Mouse (Mus musculus): ENCODE measurements around the gene Rap1b. TPM values are rescaled to one million over a fixed set of nuclear protein-coding genes. Genes with fewer than 3 reads are reported as not detected.

Gene Rap1b
- polyA plus RNA-seq, 1 experiment from 2014 or later: 176 TPM

DNA sequence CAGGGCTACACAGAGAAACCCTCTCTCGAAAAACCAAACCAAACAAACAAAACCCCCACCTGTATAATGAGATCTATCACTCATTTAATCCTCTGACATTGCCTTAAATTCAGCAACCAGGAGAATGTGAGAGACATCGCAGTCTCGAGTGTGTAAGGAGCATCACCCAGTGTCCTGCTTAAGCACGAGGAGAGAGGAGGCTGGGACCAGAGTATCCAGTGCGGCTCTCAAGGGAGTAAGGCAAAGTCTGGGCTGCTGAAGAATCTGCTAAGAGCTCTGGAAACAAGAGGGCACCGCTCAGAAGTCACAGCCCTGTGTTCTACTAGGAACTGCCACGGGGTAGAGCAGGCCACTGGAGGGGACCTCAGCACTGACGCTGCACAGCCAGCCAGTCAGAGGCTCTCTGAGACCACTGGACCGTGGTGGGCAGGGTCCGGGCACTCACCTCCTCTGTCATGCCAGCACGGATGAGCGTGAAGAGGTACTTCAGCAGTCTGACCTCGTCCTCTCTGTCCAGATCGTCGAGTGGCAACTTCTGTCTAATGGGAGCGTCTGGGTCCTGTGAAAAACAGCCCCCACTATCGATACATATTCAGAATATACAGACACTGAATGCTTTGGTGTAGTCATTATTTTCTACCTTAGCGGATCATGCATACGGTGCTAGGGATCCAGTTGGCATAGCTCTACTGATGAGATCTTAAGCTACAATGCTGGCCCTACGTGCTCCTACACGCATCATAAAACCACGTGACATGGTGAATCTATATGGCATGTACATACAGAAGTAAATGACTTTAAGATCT, 71.6 kb downstream of the Rap1b start:
- Histone ChIP-seq H3K36me3 (ENCODE audit: control insufficient read depth, insufficient read depth, low read length) (peaks cover 90% of the 10 kb centered on the region), H3K4me3 (ENCODE audit: low read length) (no peak overlapping the region), H3K27me3 (ENCODE audit: control insufficient read depth, insufficient read depth, low read length) (no peaks in the 10 kb centered on the region), H3K9me3 (ENCODE audit: control insufficient read depth, low read length) (no peaks in the 10 kb centered on the region), H3K9ac (ENCODE audit: low read depth, low read length) (no peak overlapping the region), H3K4me1 (ENCODE audit: control insufficient read depth, insufficient read depth, low read length) (no peaks in the 10 kb centered on the region), H3K27ac (ENCODE audit: low read depth, low read length) (no peak overlapping the region), H3K4me2 (replicated peaks; ENCODE audit: low read depth, low read length) (no peak overlapping the region)
- no peak for ATAC-seq (ENCODE audit: low FRiP score, low TSS enrichment)
- 94% methylated on average over 22 of the region's 22 CpGs for WGBS

GRCm38 (mm10) chr10:117773106-117773720, 72.6 kb downstream of the Rap1b start:
- no peak overlapping the region for H3K4me2 ChIP-seq (replicated peaks; ENCODE audit: low read depth, low read length)
- H3K27ac ChIP-seq (ENCODE audit: low read depth, low read length): no peak overlapping the region
- H3K36me3 ChIP-seq (ENCODE audit: control insufficient read depth, insufficient read depth, low read length): peaks cover 83% of the 10 kb centered on the region
- H3K9ac ChIP-seq (ENCODE audit: low read depth, low read length): no peak overlapping the region
- no peaks in the 10 kb centered on the region for H3K4me1 ChIP-seq (ENCODE audit: control insufficient read depth, insufficient read depth, low read length)
- no peak overlapping the region for H3K4me3 ChIP-seq (ENCODE audit: low read length)
- WGBS: 93% methylated on average over 7 of the region's 7 CpGs
- H3K27me3 ChIP-seq (ENCODE audit: control insufficient read depth, insufficient read depth, low read length): no peaks in the 10 kb centered on the region
- no peak for ATAC-seq (ENCODE audit: low FRiP score, low TSS enrichment)
- no peaks in the 10 kb centered on the region for H3K9me3 ChIP-seq (ENCODE audit: control insufficient read depth, low read length)

DNA sequence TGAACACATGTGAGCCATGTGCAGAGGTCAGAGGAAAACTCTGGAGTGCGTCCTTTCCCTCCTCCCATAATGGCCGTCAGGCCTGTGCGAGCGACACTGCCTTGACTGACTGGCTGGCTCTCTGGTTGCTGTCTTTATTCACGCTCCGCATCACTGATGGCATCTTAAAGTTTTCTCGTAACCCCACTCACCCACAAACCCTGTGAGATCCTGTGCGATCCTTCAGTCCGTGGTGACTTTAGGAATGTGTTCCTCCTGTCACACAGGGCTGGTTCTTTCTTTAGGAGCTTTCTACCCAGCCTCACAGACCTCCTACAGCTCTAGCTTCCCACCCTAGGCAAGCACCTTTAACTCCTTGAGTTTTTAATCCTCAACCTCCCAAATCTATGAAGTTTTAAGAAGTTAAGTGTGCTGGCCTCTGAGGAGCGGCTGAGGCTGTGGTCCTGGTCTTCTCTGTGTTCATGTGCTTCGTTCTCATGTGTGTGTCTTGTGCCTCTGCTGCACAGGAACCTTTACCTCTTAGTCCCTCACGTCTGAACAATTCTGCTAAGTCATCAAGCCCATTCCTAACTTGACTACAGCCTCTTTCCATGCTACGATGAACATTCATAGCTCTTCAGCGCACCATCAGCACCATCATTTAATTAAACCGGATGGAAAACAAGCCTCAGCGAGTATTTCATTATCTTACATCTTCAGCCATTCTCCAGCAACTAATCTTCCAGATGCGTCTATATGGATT, 73.3 kb downstream of the Rap1b start:
- H3K9ac ChIP-seq (ENCODE audit: low read depth, low read length): no peak overlapping the region
- peaks cover 83% of the 10 kb centered on the region for H3K36me3 ChIP-seq (ENCODE audit: control insufficient read depth, insufficient read depth, low read length)
- H3K4me1 ChIP-seq (ENCODE audit: control insufficient read depth, insufficient read depth, low read length): no peaks in the 10 kb centered on the region
- H3K27ac ChIP-seq (ENCODE audit: low read depth, low read length): no peak overlapping the region
- H3K4me2 ChIP-seq (replicated peaks; ENCODE audit: low read depth, low read length): no peak overlapping the region
- H3K4me3 ChIP-seq (ENCODE audit: low read length): no peak overlapping the region
- H3K9me3 ChIP-seq (ENCODE audit: control insufficient read depth, low read length): no peaks in the 10 kb centered on the region
- ATAC-seq (ENCODE audit: low FRiP score, low TSS enrichment): no peak
- H3K27me3 ChIP-seq (ENCODE audit: control insufficient read depth, insufficient read depth, low read length): no peaks in the 10 kb centered on the region
- WGBS: 84% methylated on average over 17 of the region's 17 CpGs

- no peaks in the 10 kb centered on the region for H3K9me3 ChIP-seq (ENCODE audit: control insufficient read depth, low read length)
- H3K4me2 ChIP-seq (replicated peaks; ENCODE audit: low read depth, low read length): no peak overlapping the region
- no peaks in the 10 kb centered on the region for H3K27me3 ChIP-seq (ENCODE audit: control insufficient read depth, insufficient read depth, low read length)
- no peak for ATAC-seq (ENCODE audit: low FRiP score, low TSS enrichment)
- H3K27ac ChIP-seq (ENCODE audit: low read depth, low read length): no peak overlapping the region
- H3K9ac ChIP-seq (ENCODE audit: low read depth, low read length): no peak overlapping the region
- H3K4me1 ChIP-seq (ENCODE audit: control insufficient read depth, insufficient read depth, low read length): no peaks in the 10 kb centered on the region
- no peak overlapping the region for H3K4me3 ChIP-seq (ENCODE audit: low read length)
- H3K36me3 ChIP-seq (ENCODE audit: control insufficient read depth, insufficient read depth, low read length): peaks cover 80% of the 10 kb centered on the region
- WGBS: 94% methylated on average over 10 of the region's 10 CpGs
These were observed 74.7 kb downstream of the Rap1b start for GRCm38 (mm10) chr10:117771131-117771510.

- Histone ChIP-seq H3K27me3 (ENCODE audit: control insufficient read depth, insufficient read depth, low read length) (no peaks in the 10 kb centered on the region), H3K36me3 (ENCODE audit: control insufficient read depth, insufficient read depth, low read length) (peaks cover 80% of the 10 kb centered on the region), H3K27ac (ENCODE audit: low read depth, low read length) (no peak overlapping the region), H3K9me3 (ENCODE audit: control insufficient read depth, low read length) (no peaks in the 10 kb centered on the region), H3K4me2 (replicated peaks; ENCODE audit: low read depth, low read length) (no peak overlapping the region), H3K4me1 (ENCODE audit: control insufficient read depth, insufficient read depth, low read length) (no peaks in the 10 kb centered on the region), H3K4me3 (ENCODE audit: low read length) (no peak overlapping the region), H3K9ac (ENCODE audit: low read depth, low read length) (no peak overlapping the region)
- no peak for ATAC-seq (ENCODE audit: low FRiP score, low TSS enrichment)
- WGBS: 87% methylated on average over 18 of the region's 18 CpGs
These were observed 75.3 kb downstream of the Rap1b start for GRCm38 (mm10) chr10:117770286-117771130.

DNA sequence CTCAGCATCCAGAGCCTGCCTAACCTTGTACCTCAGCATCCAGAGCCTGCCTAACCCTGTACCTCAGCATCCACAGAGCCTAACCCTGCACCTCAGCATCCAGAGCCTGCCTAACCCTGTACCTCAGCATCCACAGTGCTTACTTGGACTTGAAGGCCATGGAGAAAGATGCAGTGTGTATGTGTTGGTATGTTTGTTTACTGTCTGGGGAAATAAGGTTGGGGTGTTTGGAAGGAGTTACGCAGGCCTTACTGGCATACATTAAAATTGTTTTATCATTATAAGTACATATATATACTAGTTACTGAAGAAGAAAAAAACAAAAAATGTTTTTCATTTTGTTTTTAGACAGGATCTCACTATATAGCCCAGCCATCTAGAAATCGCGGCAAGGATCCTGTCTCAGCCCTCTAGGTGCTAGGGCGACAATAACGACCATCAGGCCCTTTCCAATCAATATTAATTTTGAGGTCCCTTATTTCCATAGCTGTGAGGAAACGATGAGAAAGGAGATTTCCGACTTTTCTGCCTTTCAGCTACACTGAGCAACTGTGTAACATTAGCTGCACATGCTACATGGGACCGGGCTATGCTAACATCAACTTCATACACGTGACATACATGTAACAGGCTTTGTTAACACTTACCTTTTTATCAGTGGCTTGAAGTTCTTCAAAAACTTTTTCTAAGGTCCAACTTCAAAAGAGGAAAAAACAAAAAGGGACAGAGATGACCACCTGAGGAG, 76.1 kb downstream of the Rap1b start:
- no peaks in the 10 kb centered on the region for H3K4me1 ChIP-seq (ENCODE audit: control insufficient read depth, insufficient read depth, low read length)
- H3K27ac ChIP-seq (ENCODE audit: low read depth, low read length): no peak overlapping the region
- peaks cover 80% of the 10 kb centered on the region for H3K36me3 ChIP-seq (ENCODE audit: control insufficient read depth, insufficient read depth, low read length)
- H3K27me3 ChIP-seq (ENCODE audit: control insufficient read depth, insufficient read depth, low read length): no peaks in the 10 kb centered on the region
- no peak for ATAC-seq (ENCODE audit: low FRiP score, low TSS enrichment)
- WGBS: 94% methylated on average over 9 of the region's 9 CpGs
- H3K4me2 ChIP-seq (replicated peaks; ENCODE audit: low read depth, low read length): no peak overlapping the region
- H3K9ac ChIP-seq (ENCODE audit: low read depth, low read length): no peak overlapping the region
- H3K4me3 ChIP-seq (ENCODE audit: low read length): no peak overlapping the region
- H3K9me3 ChIP-seq (ENCODE audit: control insufficient read depth, low read length): no peaks in the 10 kb centered on the region

- H3K36me3 ChIP-seq (ENCODE audit: control insufficient read depth, insufficient read depth, low read length): peaks cover 80% of the 10 kb centered on the region
- no peak overlapping the region for H3K4me2 ChIP-seq (replicated peaks; ENCODE audit: low read depth, low read length)
These were observed 77.7 kb downstream of the Rap1b start for GRCm38 (mm10) chr10:117768141-117768440.

More at GRCm38 (mm10) chr10:117768141-117768440, 77.7 kb downstream of the Rap1b start:
- no peak for ATAC-seq (ENCODE audit: low FRiP score, low TSS enrichment)
- no peaks in the 10 kb centered on the region for H3K27me3 ChIP-seq (ENCODE audit: control insufficient read depth, insufficient read depth, low read length)
- WGBS: 92% methylated on average over 7 of the region's 7 CpGs
- H3K9me3 ChIP-seq (ENCODE audit: control insufficient read depth, low read length): no peaks in the 10 kb centered on the region
- H3K4me1 ChIP-seq (ENCODE audit: control insufficient read depth, insufficient read depth, low read length): no peaks in the 10 kb centered on the region
- no peak overlapping the region for H3K27ac ChIP-seq (ENCODE audit: low read depth, low read length)
- H3K4me3 ChIP-seq (ENCODE audit: low read length): no peak overlapping the region
- H3K9ac ChIP-seq (ENCODE audit: low read depth, low read length): no peak overlapping the region

Data from kidney, embryonic 14.5 days (tissue).